Mouse (Mus musculus) central nervous system, embryonic 18 days (tissue): ENCODE measurements around the gene Krt16. TPM values are rescaled to one million over a fixed set of nuclear protein-coding genes. Genes with fewer than 3 reads are reported as not detected.

Experiments used
- polyA plus RNA-seq: library from polyadenylated mRNA; depleted of rRNA; stranded (reverse); fragments of >200 nt; gene quantifications from 2 replicates; pipeline ENCODE4 v1.2.3, GENCODE M21; 2012; rRNA removed

Krt16 gene
- polyA plus RNA-seq, result 0.05 and 5.7 TPM in 2 replicates

GRCm38 (mm10) chr11:100248852-100249465 lies at the start of gene Krt16:
Gene Krt16 (minus strand): TSS chr11:100248902.

GRCm38 (mm10) chr11:100269821-100270332 lies 21.2 kb upstream of the Krt16 start, which contains the start of gene Krt42:
Gene Krt42 (minus strand): TSS chr11:100269871.

GRCm38 (mm10) chr11:100260514-100261234 lies 12.0 kb upstream of the Krt16 start, which contains the start of gene Krt17:
Gene Krt17 (minus strand): TSS chr11:100261029.

GRCm38 (mm10) chr11:100207498-100207897 lies 41.2 kb downstream of the Krt16 start, which contains the start of gene Krt14:
Gene Krt14 (minus strand): TSS chr11:100207548.

Other genes with a start within 250 kb of the Krt16 start
- gene Krt33a, start 232.7 kb downstream of the Krt16 start, polyA plus RNA-seq, result 0.04 TPM in 1 of 2 replicates, not detected in the other
- gene Krt33b, start 219.0 kb downstream of the Krt16 start, polyA plus RNA-seq, result 0.11 TPM in 1 of 2 replicates, not detected in the other
- not detected in 2 replicates for gene Krt34, start 207.3 kb downstream of the Krt16 start, polyA plus RNA-seq
- gene Krt31, start 198.4 kb downstream of the Krt16 start, polyA plus RNA-seq, result not detected in 2 replicates
- 0.08 TPM in 1 of 2 replicates, not detected in the other for gene Krt32, start 160.7 kb downstream of the Krt16 start, polyA plus RNA-seq
- not detected in 2 replicates for gene Krt35, start 152.7 kb downstream of the Krt16 start, polyA plus RNA-seq
- 0.04 TPM in 1 of 2 replicates, not detected in the other for gene Krt36, start 143.3 kb downstream of the Krt16 start, polyA plus RNA-seq
- 0.03 and 5.1 TPM in 2 replicates for gene Krt13, start 127.3 kb downstream of the Krt16 start, polyA plus RNA-seq
- gene Krt15, start 113.0 kb downstream of the Krt16 start, polyA plus RNA-seq, result 0.32 and 9.2 TPM in 2 replicates
- 5.8 and 82.5 TPM in 2 replicates for gene Krt19, start 100.2 kb downstream of the Krt16 start, polyA plus RNA-seq
- 0.12 and 0.16 TPM in 2 replicates for gene Krt9, start 55.7 kb downstream of the Krt16 start, polyA plus RNA-seq
- gene Krt14, start 41.4 kb downstream of the Krt16 start, polyA plus RNA-seq, result 0.53 and 25.9 TPM in 2 replicates
- 0.47 and 2.3 TPM in 2 replicates for gene Krt17, start 12.1 kb upstream of the Krt16 start, polyA plus RNA-seq
- 0.08 TPM in 1 of 2 replicates, not detected in the other for gene Krt42, start 21.0 kb upstream of the Krt16 start, polyA plus RNA-seq
- gene Eif1, start 71.0 kb upstream of the Krt16 start, polyA plus RNA-seq, result 346 and 359 TPM in 2 replicates
- gene Gast, start 85.5 kb upstream of the Krt16 start, polyA plus RNA-seq, result 0.16 and 0.25 TPM in 2 replicates
- 272 and 284 TPM in 2 replicates for gene Hap1, start 107.2 kb upstream of the Krt16 start, polyA plus RNA-seq
- gene Jup, start 148.9 kb upstream of the Krt16 start, polyA plus RNA-seq, result 57.0 and 66.3 TPM in 2 replicates
- gene P3h4, start 165.9 kb upstream of the Krt16 start, polyA plus RNA-seq, result 18.6 and 21.5 TPM in 2 replicates
- 15.9 and 24.1 TPM in 2 replicates for gene Fkbp10, start 166.8 kb upstream of the Krt16 start, polyA plus RNA-seq
- gene Nt5c3b, start 192.9 kb upstream of the Krt16 start, polyA plus RNA-seq, result 119 and 121 TPM in 2 replicates
- 1.2 and 1.4 TPM in 2 replicates for gene Klhl10, start 193.0 kb upstream of the Krt16 start, polyA plus RNA-seq
- 7.3 and 7.7 TPM in 2 replicates for gene Klhl11, start 223.8 kb upstream of the Krt16 start, polyA plus RNA-seq